Mouse (Mus musculus): ENCODE data around the gene A930009A15Rik. TPM values are rescaled to one million over a fixed set of nuclear protein-coding genes. Genes with fewer than 3 reads are reported as not detected.
A peak's percentile ranks its signal among the peaks of the same experiment; 100 is the strongest.

The A930009A15Rik gene
- polyA plus RNA-seq (2014; fragmentation: Nextera tagmentation; extraction: Ambion mirVana) = not detected in 2 replicates

DNA sequence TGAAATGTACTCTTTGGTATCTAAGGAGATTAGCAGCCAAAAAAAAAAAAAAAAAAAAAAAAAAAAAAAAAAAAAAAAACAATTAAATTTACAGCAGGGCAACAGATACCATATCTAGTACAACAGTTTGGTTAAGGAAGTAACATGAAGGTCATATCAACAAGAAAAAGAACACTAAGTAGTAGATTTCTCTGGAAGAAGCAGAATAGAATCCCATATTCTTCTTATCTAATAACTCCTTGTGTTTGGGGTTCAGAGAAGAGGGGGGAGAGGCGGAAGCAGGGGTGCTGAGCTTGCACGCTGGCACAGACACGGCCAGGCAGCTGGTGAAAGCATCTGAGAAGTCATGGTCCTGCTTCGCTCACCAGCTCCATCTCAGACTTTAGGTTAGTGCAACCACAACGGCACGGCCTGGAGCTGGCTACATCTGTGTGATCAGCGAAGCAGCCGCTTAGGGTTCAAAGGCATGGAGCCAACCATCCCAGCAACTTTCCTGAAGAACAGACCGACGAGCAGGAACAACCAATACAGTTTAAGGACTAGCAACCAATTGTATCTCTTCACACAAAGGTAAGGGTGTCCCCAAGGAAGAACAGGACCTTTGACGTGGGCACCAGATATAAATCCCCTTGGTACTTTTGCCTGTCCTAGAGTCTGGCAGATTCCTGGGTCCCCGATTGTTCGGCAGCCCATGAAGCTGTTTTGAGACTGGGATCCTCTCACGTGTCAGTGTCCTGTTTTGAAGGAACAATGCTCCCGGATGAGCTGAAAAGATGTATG is at the start of gene A930009A15Rik:
A930009A15Rik (plus strand) TSS at position 275 of the 780 bp plus-strand sequence.
- Histone ChIP-seq H3K4me3 (ENCODE audit: low read depth, low read length) (no peak within 1 kb of the TSS), H3K9me3 (ENCODE audit: control insufficient read depth, low read length) (no peaks in the 10 kb centered on the region), H3K4me2 (ENCODE audit: low read depth, low read length, severe bottlenecking) (no peak within 1 kb of the TSS), H3K27ac (ENCODE audit: low read depth, low read length) (peak within 1 kb of the TSS; percentile 15; the same call in 1 of the 2 replicates), H3K27me3 (ENCODE audit: control insufficient read depth, insufficient read depth, low read length) (peaks cover 21% of the 10 kb centered on the region), H3K9ac (ENCODE audit: low read length) (no peak within 1 kb of the TSS), H3K4me1 (replicated peaks; ENCODE audit: control insufficient read depth, insufficient read depth, low read length) (peaks cover 5% of the 10 kb centered on the region; the same call in 1 of the 2 replicates), H3K36me3 (ENCODE audit: control insufficient read depth, insufficient read depth, low read length) (no peaks in the 10 kb centered on the region)
- ATAC-seq (replicated peaks; ENCODE audit: low FRiP score) = 0 out of 2 replicates have a peak, but pooled peaks have one; percentile 28
- WGBS = 55% methylated on average over 15 of the region's 15 CpGs
- peak; percentile 58 for DNase-seq (ENCODE audit: low spot score)

DNA sequence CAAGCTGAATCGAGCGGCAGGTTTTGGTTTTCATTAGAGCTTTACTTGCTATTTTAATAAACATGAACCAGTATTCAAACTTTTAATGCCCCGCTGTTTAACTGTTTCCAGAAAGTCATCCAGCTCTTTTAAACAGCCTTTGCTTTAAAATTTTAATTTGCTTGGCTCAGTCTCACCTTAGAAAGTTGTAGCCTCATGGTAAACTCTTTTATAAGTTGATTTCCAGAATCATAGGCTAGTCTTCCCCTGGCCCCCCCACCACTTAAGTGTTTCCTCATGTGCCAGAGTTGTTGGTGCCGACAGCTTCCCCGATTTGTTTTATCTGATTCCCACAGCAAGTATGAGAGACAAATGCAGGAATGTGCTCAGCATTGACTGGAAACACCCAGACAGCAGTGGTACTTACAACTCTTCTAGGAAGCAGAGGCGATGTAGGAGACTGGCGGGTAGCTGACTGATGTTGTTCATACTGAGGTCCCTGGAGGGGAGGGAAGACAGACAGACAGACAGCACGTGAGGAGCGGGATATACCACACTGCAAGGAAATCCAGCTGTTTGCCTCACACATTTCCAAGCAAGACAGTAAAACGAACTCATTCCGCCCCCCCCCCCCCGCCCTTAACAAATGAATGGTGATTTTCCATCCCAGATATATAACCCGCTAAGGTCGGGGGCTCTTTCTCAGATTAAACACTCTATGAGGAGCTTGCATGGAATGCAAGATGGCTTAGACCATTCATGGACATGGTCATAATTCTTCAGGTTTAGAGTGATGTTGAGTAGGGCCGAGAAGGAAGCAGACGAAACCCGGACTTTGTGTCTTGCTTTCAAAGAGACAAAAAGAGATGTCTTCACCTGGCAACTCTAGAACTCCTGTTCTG is 49.3 kb upstream of the A930009A15Rik start:
- no peak overlapping the region for H3K4me2 ChIP-seq (ENCODE audit: low read depth, low read length, severe bottlenecking)
- H3K27me3 ChIP-seq (ENCODE audit: control insufficient read depth, insufficient read depth, low read length) = peaks cover 14% of the 10 kb centered on the region
- H3K4me3 ChIP-seq (ENCODE audit: low read depth, low read length) = no peak overlapping the region
- WGBS = 27% methylated on average over 17 of the region's 17 CpGs
- H3K9me3 ChIP-seq (ENCODE audit: control insufficient read depth, low read length) = no peaks in the 10 kb centered on the region
- H3K4me1 ChIP-seq (replicated peaks; ENCODE audit: control insufficient read depth, insufficient read depth, low read length) = no peaks in the 10 kb centered on the region
- no peak overlapping the region for H3K9ac ChIP-seq (ENCODE audit: low read length)
- peak; percentile 40; the same call in 1 of the 2 replicates for ATAC-seq (replicated peaks; ENCODE audit: low FRiP score)
- H3K36me3 ChIP-seq (ENCODE audit: control insufficient read depth, insufficient read depth, low read length) = no peaks in the 10 kb centered on the region
- H3K27ac ChIP-seq (ENCODE audit: low read depth, low read length) = no peak overlapping the region
- peak; percentile 56 for DNase-seq (ENCODE audit: low spot score)

DNA sequence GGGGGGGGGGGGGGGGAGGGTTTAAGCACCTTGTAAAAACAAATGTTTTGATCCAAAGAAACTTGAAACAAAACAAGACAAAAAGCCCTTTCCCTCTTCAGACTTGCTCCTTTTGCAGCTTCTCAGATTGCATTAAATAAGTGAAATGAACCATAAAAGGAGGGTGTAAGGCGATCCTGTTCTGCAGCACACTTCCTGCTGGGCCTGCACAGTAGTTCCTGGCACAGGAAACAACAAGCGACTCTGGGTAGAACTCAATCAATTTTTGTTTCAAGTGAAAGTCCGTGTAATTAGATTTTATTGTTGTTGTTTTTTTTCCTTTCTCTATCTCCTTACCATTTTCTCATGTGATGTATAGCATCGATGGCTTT is 48.7 kb upstream of the A930009A15Rik start:
- DNase-seq (ENCODE audit: low spot score) (no peak), ATAC-seq (replicated peaks; ENCODE audit: low FRiP score) (no peak)
- H3K27ac ChIP-seq (ENCODE audit: low read depth, low read length) = no peak overlapping the region
- H3K4me2 ChIP-seq (ENCODE audit: low read depth, low read length, severe bottlenecking) = no peak overlapping the region
- H3K36me3 ChIP-seq (ENCODE audit: control insufficient read depth, insufficient read depth, low read length) = no peaks in the 10 kb centered on the region
- H3K27me3 ChIP-seq (ENCODE audit: control insufficient read depth, insufficient read depth, low read length) = peaks cover 13% of the 10 kb centered on the region
- H3K9me3 ChIP-seq (ENCODE audit: control insufficient read depth, low read length) = no peaks in the 10 kb centered on the region
- no peak overlapping the region for H3K9ac ChIP-seq (ENCODE audit: low read length)
- WGBS = 2% methylated on average over 4 of the region's 4 CpGs
- no peak overlapping the region for H3K4me3 ChIP-seq (ENCODE audit: low read depth, low read length)
- H3K4me1 ChIP-seq (replicated peaks; ENCODE audit: control insufficient read depth, insufficient read depth, low read length) = no peaks in the 10 kb centered on the region

DNA sequence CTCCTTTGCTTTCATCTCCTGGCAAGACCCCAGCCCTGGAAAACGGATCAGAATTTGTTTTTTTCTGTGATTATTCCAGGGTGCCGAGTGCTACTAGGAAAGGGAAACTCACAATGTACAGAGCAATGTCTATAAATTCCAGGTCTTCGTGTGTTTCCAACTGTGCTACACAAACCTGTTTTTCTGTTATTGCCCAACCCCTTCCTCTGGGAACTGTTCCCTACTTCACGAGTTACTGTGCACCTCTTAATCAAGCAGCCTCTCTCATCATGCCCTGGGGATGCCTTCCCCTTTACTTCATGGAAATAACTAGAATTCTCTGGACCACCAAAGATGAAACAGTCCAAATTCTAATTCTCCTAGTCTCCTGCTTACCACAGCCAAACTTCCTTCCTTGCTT is 40.9 kb upstream of the A930009A15Rik start:
- DNase-seq (ENCODE audit: low spot score) = no peak
- Histone ChIP-seq H3K9me3 (ENCODE audit: control insufficient read depth, low read length) (no peaks in the 10 kb centered on the region), H3K27ac (ENCODE audit: low read depth, low read length) (no peak overlapping the region), H3K27me3 (ENCODE audit: control insufficient read depth, insufficient read depth, low read length) (peaks cover 3% of the 10 kb centered on the region), H3K4me1 (replicated peaks; ENCODE audit: control insufficient read depth, insufficient read depth, low read length) (no peaks in the 10 kb centered on the region), H3K36me3 (ENCODE audit: control insufficient read depth, insufficient read depth, low read length) (no peaks in the 10 kb centered on the region), H3K9ac (ENCODE audit: low read length) (no peak overlapping the region), H3K4me3 (ENCODE audit: low read depth, low read length) (no peak overlapping the region), H3K4me2 (ENCODE audit: low read depth, low read length, severe bottlenecking) (no peak overlapping the region)
- 79% methylated on average over 4 of the region's 4 CpGs for WGBS
- ATAC-seq (replicated peaks; ENCODE audit: low FRiP score) = no peak

DNA sequence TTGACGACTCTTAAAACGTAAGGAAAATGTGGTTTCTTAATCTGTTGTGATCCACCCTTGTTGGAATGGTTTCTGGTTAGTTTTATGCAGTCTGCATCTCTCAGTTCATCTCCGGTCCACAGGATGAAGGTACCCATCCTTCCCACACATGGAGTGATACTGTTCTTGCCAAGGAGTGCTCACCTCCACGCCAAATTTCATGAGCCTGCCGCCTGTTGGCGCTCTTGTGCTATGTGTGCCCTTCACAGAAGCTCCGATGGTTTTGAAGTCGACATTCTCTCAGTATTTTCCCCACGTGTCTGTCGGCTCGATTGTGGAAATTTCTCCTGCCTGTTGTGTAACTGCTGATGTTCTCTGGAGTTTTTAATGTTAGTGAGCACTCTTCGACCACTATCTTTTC is 40.0 kb upstream of the A930009A15Rik start:
- no peak overlapping the region for H3K9ac ChIP-seq (ENCODE audit: low read length)
- H3K36me3 ChIP-seq (ENCODE audit: control insufficient read depth, insufficient read depth, low read length) = no peaks in the 10 kb centered on the region
- WGBS = 83% methylated on average over 12 of the region's 12 CpGs
- no peak overlapping the region for H3K4me2 ChIP-seq (ENCODE audit: low read depth, low read length, severe bottlenecking)
- H3K4me1 ChIP-seq (replicated peaks; ENCODE audit: control insufficient read depth, insufficient read depth, low read length) = no peaks in the 10 kb centered on the region
- no peak overlapping the region for H3K4me3 ChIP-seq (ENCODE audit: low read depth, low read length)
- H3K9me3 ChIP-seq (ENCODE audit: control insufficient read depth, low read length) = no peaks in the 10 kb centered on the region
- ATAC-seq (replicated peaks; ENCODE audit: low FRiP score) (no peak), DNase-seq (ENCODE audit: low spot score) (no peak)
- H3K27ac ChIP-seq (ENCODE audit: low read depth, low read length) = no peak overlapping the region
- H3K27me3 ChIP-seq (ENCODE audit: control insufficient read depth, insufficient read depth, low read length) = no peaks in the 10 kb centered on the region

DNA sequence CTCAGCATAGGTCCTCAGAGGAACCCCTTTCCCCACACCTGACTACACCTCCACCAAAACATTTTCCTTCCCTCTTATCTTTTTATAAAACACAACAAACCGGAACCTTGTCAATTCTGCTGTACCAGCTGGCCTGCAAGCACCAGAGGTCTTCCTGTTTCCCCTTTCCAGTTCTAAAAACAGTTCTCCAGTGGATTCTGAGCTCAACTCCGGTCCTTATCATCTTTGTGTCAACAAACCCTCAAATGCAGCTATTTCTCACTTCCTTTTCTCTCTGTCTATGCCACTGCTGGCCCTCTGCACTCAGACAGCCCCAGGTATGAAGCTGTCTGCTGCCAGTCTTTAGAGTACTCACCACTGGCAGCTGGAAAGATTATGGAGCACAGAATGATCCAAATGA is 39.0 kb upstream of the A930009A15Rik start:
- Histone ChIP-seq H3K9ac (ENCODE audit: low read length) (no peak overlapping the region), H3K4me2 (ENCODE audit: low read depth, low read length, severe bottlenecking) (no peak overlapping the region), H3K27ac (ENCODE audit: low read depth, low read length) (no peak overlapping the region), H3K4me3 (ENCODE audit: low read depth, low read length) (no peak overlapping the region), H3K27me3 (ENCODE audit: control insufficient read depth, insufficient read depth, low read length) (no peaks in the 10 kb centered on the region), H3K9me3 (ENCODE audit: control insufficient read depth, low read length) (no peaks in the 10 kb centered on the region), H3K36me3 (ENCODE audit: control insufficient read depth, insufficient read depth, low read length) (no peaks in the 10 kb centered on the region), H3K4me1 (replicated peaks; ENCODE audit: control insufficient read depth, insufficient read depth, low read length) (no peaks in the 10 kb centered on the region)
- 73% methylated on average over 2 of the region's 2 CpGs for WGBS
- ATAC-seq (replicated peaks; ENCODE audit: low FRiP score) = no peak
- DNase-seq (ENCODE audit: low spot score) = no peak

DNA sequence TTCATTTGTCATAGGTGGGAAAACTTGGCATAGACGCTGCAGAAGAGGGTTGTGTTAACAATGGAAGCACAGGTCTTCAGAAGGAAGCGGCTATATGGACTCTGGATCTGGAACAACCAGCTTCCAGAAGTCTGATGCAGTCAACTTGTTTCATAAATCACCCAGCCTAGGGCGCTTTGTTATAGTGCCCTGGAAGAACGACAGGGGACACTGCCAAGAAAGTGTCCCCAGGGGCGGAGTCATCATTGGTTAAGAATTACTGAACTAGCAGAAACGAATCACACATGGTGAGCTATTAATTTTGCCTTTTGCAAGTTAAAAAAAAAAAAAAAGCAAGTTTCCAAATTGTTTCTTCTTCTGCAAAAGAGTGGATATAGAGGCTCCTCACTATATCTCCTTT is 26.9 kb upstream of the A930009A15Rik start:
- DNase-seq (ENCODE audit: low spot score) (no peak), ATAC-seq (replicated peaks; ENCODE audit: low FRiP score) (no peak)
- Histone ChIP-seq H3K4me2 (ENCODE audit: low read depth, low read length, severe bottlenecking) (no peak overlapping the region), H3K27me3 (ENCODE audit: control insufficient read depth, insufficient read depth, low read length) (no peaks in the 10 kb centered on the region), H3K4me1 (replicated peaks; ENCODE audit: control insufficient read depth, insufficient read depth, low read length) (no peaks in the 10 kb centered on the region), H3K36me3 (ENCODE audit: control insufficient read depth, insufficient read depth, low read length) (no peaks in the 10 kb centered on the region), H3K4me3 (ENCODE audit: low read depth, low read length) (no peak overlapping the region), H3K9ac (ENCODE audit: low read length) (no peak overlapping the region), H3K27ac (ENCODE audit: low read depth, low read length) (no peak overlapping the region), H3K9me3 (ENCODE audit: control insufficient read depth, low read length) (no peaks in the 10 kb centered on the region)
- 88% methylated on average over 6 of the region's 6 CpGs for WGBS

DNA sequence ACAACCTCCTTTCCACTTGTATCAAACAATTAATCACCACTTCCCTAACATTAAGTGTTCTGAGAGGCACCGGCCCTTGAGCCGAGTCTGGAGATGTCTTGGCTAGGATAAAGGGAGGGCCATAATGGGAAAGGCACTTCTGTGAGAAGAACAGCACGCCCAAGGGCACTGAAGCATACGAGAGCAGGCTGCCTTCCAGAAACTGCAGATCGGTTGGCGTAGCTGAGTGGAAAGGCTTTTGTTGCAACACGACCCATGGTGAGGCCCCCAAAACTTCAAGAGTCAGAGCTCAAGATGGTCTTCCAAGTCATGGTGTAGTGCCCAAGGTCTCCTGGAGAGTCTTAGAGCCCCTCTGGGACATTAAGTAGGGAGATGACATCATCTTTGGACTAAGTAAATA is 19.5 kb upstream of the A930009A15Rik start:
- H3K4me2 ChIP-seq (ENCODE audit: low read depth, low read length, severe bottlenecking) = no peak overlapping the region
- DNase-seq (ENCODE audit: low spot score) (no peak), ATAC-seq (replicated peaks; ENCODE audit: low FRiP score) (no peak)
- H3K36me3 ChIP-seq (ENCODE audit: control insufficient read depth, insufficient read depth, low read length) = no peaks in the 10 kb centered on the region
- no peak overlapping the region for H3K27ac ChIP-seq (ENCODE audit: low read depth, low read length)
- H3K4me1 ChIP-seq (replicated peaks; ENCODE audit: control insufficient read depth, insufficient read depth, low read length) = no peaks in the 10 kb centered on the region
- no peak overlapping the region for H3K9ac ChIP-seq (ENCODE audit: low read length)
- no peaks in the 10 kb centered on the region for H3K27me3 ChIP-seq (ENCODE audit: control insufficient read depth, insufficient read depth, low read length)
- no peak overlapping the region for H3K4me3 ChIP-seq (ENCODE audit: low read depth, low read length)
- no peaks in the 10 kb centered on the region for H3K9me3 ChIP-seq (ENCODE audit: control insufficient read depth, low read length)
- WGBS = 68% methylated on average over 7 of the region's 7 CpGs
